21 mouse cellular contexts compared by ENCODE assay signal in the genomic region with DNA sequence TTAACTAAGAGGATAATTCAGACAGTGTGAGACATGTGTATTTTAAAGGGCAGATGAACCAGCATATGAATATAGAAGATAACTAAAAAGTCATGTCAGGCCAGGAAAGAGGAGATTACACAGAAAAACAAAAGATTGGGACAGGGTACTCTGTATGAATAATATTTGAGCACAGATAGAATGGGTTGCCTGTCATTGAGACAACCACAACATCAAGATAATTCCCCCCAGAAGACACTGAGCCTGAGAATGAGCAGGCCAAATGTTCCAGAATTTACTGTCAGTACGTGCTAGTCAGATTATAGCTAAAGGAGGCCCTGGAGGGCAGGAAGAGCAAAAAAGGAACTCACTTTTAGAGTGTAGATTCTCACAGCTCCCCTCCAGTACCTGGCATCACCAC. TPM values are rescaled to one million over a fixed set of nuclear protein-coding genes. Genes with fewer than 3 reads are reported as not detected.
DNase-seq lines count a peak whose midpoint lies in the region; ATAC-seq and TF ChIP-seq lines count a peak whose summit lies in the region.
"Had no signal": no experiment of that assay in that cellular context is flagged by ENCODE, and none has a peak within 500 bp of the region (broad histone marks: within the 10 kb centered on the region; RNA-seq: fewer than 3 reads in every experiment).

No protein-coding gene starts in this region.

- peak; percentile 93 for DNase-seq in MEL (ENCODE audit: low read depth, low spot score)
- DNase-seq in liver, embryonic 14.5 days (ENCODE audit: low read depth in 3 of 3, low spot score in 3 of 3): no peak
- DNase-seq in kidney, postnatal 36 days: no peak
- no peak for DNase-seq in adipocyte (ENCODE audit: low spot score)
- no peak for DNase-seq in cerebellum, postnatal 10 days
- DNase-seq: adrenal gland, adult 8-10 months; adrenal gland, postnatal 36 days; cerebellum, adult 2 months; cerebellum, postnatal 14 days; gastrocnemius, postnatal 10 days; heart, adult 2 months; heart, postnatal 14 days had no signal

- H3K9me3 ChIP-seq in MEL (replicated peaks; ENCODE audit: insufficient read depth, low read length): no peaks in the 10 kb centered on the region
- no peaks in the 10 kb centered on the region for H3K9me3 ChIP-seq in liver, embryonic 14.5 days (ENCODE audit: control insufficient read depth, low read length)
- H3K9me3 ChIP-seq: embryonic facial prominence, embryonic 12.5 days; forebrain, embryonic 15.5 days; heart, embryonic 15.5 days; hindbrain, embryonic 15.5 days had no signal

- peak; percentile 95 to 96 for TF ChIP-seq EP300 in MEL (IDR thresholded peaks at IDR 0.05; ENCODE audit: low read depth in 1 of 2, low read length in 2 of 2)
- TF ChIP-seq EP300 in liver, embryonic 14.5 days (IDR thresholded peaks at IDR 0.05; ENCODE audit: low read depth): no peak

- no peak for TF ChIP-seq POLR2A in MEL (IDR thresholded peaks at IDR 0.05; ENCODE audit: control insufficient read depth in 1 of 2, insufficient read depth in 1 of 2, low read depth in 1 of 2, low read length in 2 of 2, poor library complexity in 1 of 2)

- peak; percentile 50 for ATAC-seq in common myeloid progenitor, adult 5-6 weeks (replicated peaks; ENCODE audit: low read depth, poor library complexity, severe bottlenecking)
- ATAC-seq in liver, embryonic 14.5 days (ENCODE audit: insufficient read depth): peak; percentile 24; the same call in 1 of the 2 replicates
- ATAC-seq in megakaryocyte-erythroid progenitor cell, adult 5-6 weeks (replicated peaks; ENCODE audit: low FRiP score, low TSS enrichment, poor library complexity, severe bottlenecking): peak; percentile 58
- ATAC-seq: activated CD4-positive, CD25-positive, alpha-beta regulatory T cell, adult 4 months; forebrain, embryonic 15.5 days; Patski had no signal

- TF ChIP-seq CTCF in MEL (IDR thresholded peaks at IDR 0.05 in 2 of 3, conservative IDR thresholded peaks at IDR 0.05 in 1 of 3; ENCODE audit: control insufficient read depth in 1 of 3, insufficient read depth in 1 of 3, low read depth in 2 of 3, low read length in 3 of 3, poor library complexity in 1 of 3, severe bottlenecking in 1 of 3): no peak
- no peak for TF ChIP-seq CTCF in liver, embryonic 14.5 days (IDR thresholded peaks at IDR 0.05; ENCODE audit: low read depth)

- no peak for TF ChIP-seq RAD21 in MEL (IDR thresholded peaks at IDR 0.05; ENCODE audit: low read depth, low read length)

- peaks cover 12 to 17% of the 10 kb centered on the region in 2 experiments for H3K4me1 ChIP-seq in MEL (ENCODE audit: control insufficient read depth in 1 of 2, insufficient read depth in 2 of 2, low read length in 2 of 2)
- no peaks in the 10 kb centered on the region for H3K4me1 ChIP-seq in liver, embryonic 14.5 days (replicated peaks; ENCODE audit: control insufficient read depth in 2 of 2, insufficient read depth in 2 of 2, low read length in 1 of 2)

- no peaks in the 10 kb centered on the region for H3K79me2 ChIP-seq in MEL (ENCODE audit: control insufficient read depth, insufficient read depth, low read length, poor library complexity)

- peak overlapping the region; percentile 7; the same call in 1 of the 2 replicates for H3K27ac ChIP-seq in MEL (ENCODE audit: control insufficient read depth, low read depth, low read length)
- no peak overlapping the region for H3K27ac ChIP-seq in liver, embryonic 14.5 days
- H3K27ac ChIP-seq: embryonic facial prominence, embryonic 12.5 days; forebrain, embryonic 15.5 days; heart, adult 2 months; heart, embryonic 15.5 days; hindbrain, embryonic 15.5 days had no signal

- H3K9ac ChIP-seq in MEL (ENCODE audit: control insufficient read depth, low read depth, low read length, poor library complexity, severe bottlenecking): no peak overlapping the region
- no peak overlapping the region for H3K9ac ChIP-seq in liver, embryonic 14.5 days (replicated peaks)
- H3K9ac ChIP-seq: embryonic facial prominence, embryonic 12.5 days; forebrain, embryonic 15.5 days; heart, embryonic 15.5 days; hindbrain, embryonic 15.5 days had no signal

- H3K27me3 ChIP-seq in MEL (ENCODE audit: control insufficient read depth in 1 of 2, insufficient read depth in 2 of 2, low read length in 2 of 2): no peaks in the 10 kb centered on the region
- peaks cover 10% of the 10 kb centered on the region for H3K27me3 ChIP-seq in liver, embryonic 14.5 days (ENCODE audit: control insufficient read depth, insufficient read depth, low read length)
- H3K27me3 ChIP-seq: Patski had no signal

- H3K4me2 ChIP-seq in liver, embryonic 14.5 days (ENCODE audit: low read depth): no peak overlapping the region
- H3K4me2 ChIP-seq: embryonic facial prominence, embryonic 12.5 days; forebrain, embryonic 15.5 days; heart, embryonic 11.5 days; heart, embryonic 15.5 days; hindbrain, embryonic 15.5 days had no signal

- WGBS in liver, embryonic 14.5 days (ENCODE audit: insufficient replicate concordance): 4% methylated on average over 1 of the region's 1 CpGs

- H3K4me3 ChIP-seq in MEL (ENCODE audit: control insufficient read depth in 1 of 2, insufficient read depth in 1 of 2, low read depth in 2 of 2, low read length in 2 of 2): peak overlapping the region in 1 of 2 experiments; percentile 8; a peak in 1 of 4 replicates
- H3K4me3 ChIP-seq in liver, embryonic 14.5 days (ENCODE audit: insufficient read depth in 1 of 2, low read depth in 2 of 2, low read length in 2 of 2): no peak overlapping the region
- H3K4me3 ChIP-seq: embryonic facial prominence, embryonic 12.5 days; forebrain, embryonic 15.5 days; heart, adult 2 months; heart, embryonic 15.5 days; hindbrain, embryonic 15.5 days had no signal

- H3K36me3 ChIP-seq in MEL (ENCODE audit: control insufficient read depth in 1 of 2, insufficient read depth in 2 of 2, low read length in 2 of 2): peaks cover 0 to 17% of the 10 kb centered on the region in 2 experiments; a peak in 2 of 4 replicates
- H3K36me3 ChIP-seq in liver, embryonic 14.5 days (replicated peaks; ENCODE audit: control insufficient read depth, insufficient read depth, low read depth): no peaks in the 10 kb centered on the region
- H3K36me3 ChIP-seq: embryonic facial prominence, embryonic 12.5 days; forebrain, embryonic 15.5 days; heart, embryonic 15.5 days; hindbrain, embryonic 15.5 days had no signal

TF ChIP-seq in MEL, 35 proteins besides CTCF, POLR2A, EP300 and RAD21 (continues in another document):
- no peak for TF ChIP-seq USF1 (IDR thresholded peaks at IDR 0.05; ENCODE audit: low read depth, low read length)
- TF ChIP-seq ETS1 (IDR thresholded peaks at IDR 0.05; ENCODE audit: low read depth, low read length): peak; percentile 97
- TF ChIP-seq USF2 (IDR thresholded peaks at IDR 0.05; ENCODE audit: borderline replicate concordance in 1 of 2, insufficient read depth in 1 of 2, low read depth in 1 of 2, low read length in 2 of 2): no peak
- peak; percentile 93 for TF ChIP-seq TCF12 (IDR thresholded peaks at IDR 0.05; ENCODE audit: low read depth, low read length)
- TF ChIP-seq TBP (IDR thresholded peaks at IDR 0.05; ENCODE audit: low read depth, low read length): peak; percentile 63
- TF ChIP-seq GABPA (IDR thresholded peaks at IDR 0.05; ENCODE audit: low read depth, low read length): no peak
- peak; percentile 97 for TF ChIP-seq GATA1 (IDR thresholded peaks at IDR 0.05; ENCODE audit: low read depth, low read length)
- no peak for TF ChIP-seq ZMIZ1 (IDR thresholded peaks at IDR 0.05; ENCODE audit: low read depth, low read length)
- no peak for TF ChIP-seq MEF2A (IDR thresholded peaks at IDR 0.05; ENCODE audit: extremely low read depth, insufficient replicate concordance, low read depth, low read length, poor library complexity, severe bottlenecking)
- TF ChIP-seq ZKSCAN1 (IDR thresholded peaks at IDR 0.05; ENCODE audit: low read depth, low read length): 0 out of 2 replicates have a peak, but pooled peaks have one; percentile 23
- TF ChIP-seq E2F4 (IDR thresholded peaks at IDR 0.05; ENCODE audit: borderline replicate concordance, low read depth, low read length): no peak
- TF ChIP-seq ELF1 (IDR thresholded peaks at IDR 0.05; ENCODE audit: low read depth, low read length): peak; percentile 66
- no peak for TF ChIP-seq POLR2AphosphoS5 (IDR thresholded peaks at IDR 0.05; ENCODE audit: borderline replicate concordance, low read depth, low read length)
- peak; percentile 94 for TF ChIP-seq MXI1 (IDR thresholded peaks at IDR 0.05; ENCODE audit: low read depth, low read length)
- peak; percentile 86; the same call in 1 of the 2 replicates for TF ChIP-seq MAFK (IDR thresholded peaks at IDR 0.05; ENCODE audit: borderline replicate concordance, low read depth, low read length)
- no peak for TF ChIP-seq SMC3 (IDR thresholded peaks at IDR 0.05; ENCODE audit: low read depth, low read length)
- peak; percentile 84 for TF ChIP-seq MAZ (IDR thresholded peaks at IDR 0.05; ENCODE audit: low read depth, low read length)
- TF ChIP-seq NELFE (IDR thresholded peaks at IDR 0.05; ENCODE audit: low read depth, low read length): no peak
- no peak; the same call in 1 of the 2 replicates for TF ChIP-seq MYB (IDR thresholded peaks at IDR 0.05; ENCODE audit: low read depth, low read length)
- peak; percentile 56; the same call in 1 of the 2 replicates for TF ChIP-seq ZNF384 (IDR thresholded peaks at IDR 0.05; ENCODE audit: low read depth, low read length)
- TF ChIP-seq HCFC1 (IDR thresholded peaks at IDR 0.05; ENCODE audit: low read depth, low read length): peak; percentile 65; the same call in 1 of the 2 replicates
- peak; percentile 73; the same call in 1 of the 2 replicates for TF ChIP-seq MYC (IDR thresholded peaks at IDR 0.05; ENCODE audit: low read depth, low read length)
- 0 out of 2 replicates have a peak, but pooled peaks have one; percentile 19 for TF ChIP-seq NRF1 (IDR thresholded peaks at IDR 0.05; ENCODE audit: insufficient read depth, low read depth, low read length, poor library complexity, severe bottlenecking)
- TF ChIP-seq UBTF (IDR thresholded peaks at IDR 0.05; ENCODE audit: borderline replicate concordance, insufficient read depth, low read depth, low read length): no peak
- TF ChIP-seq BHLHE40 (IDR thresholded peaks at IDR 0.05; ENCODE audit: borderline replicate concordance, low read depth, low read length): peak; percentile 83

RNA-seq across cellular contexts. Expression of gene Cd34, which starts 3.3 kb away (rescaled TPM):
- total RNA-seq in MEL (2012; rRNA removed): 0.10 TPM in 1 of 2 replicates, not detected in the other
- polyA plus RNA-seq in MEL (2012; ENCODE audit: insufficient read depth in 1 of 2, insufficient read length in 2 of 2, low read depth in 1 of 2, low replicate concordance in 2 of 2, missing spikeins in 1 of 2): under 1 TPM in 1 of 2 experiments, not detected in 1; 0.14 TPM
- total RNA-seq in common myeloid progenitor, adult 5-6 weeks (2017): 546 and 601 TPM in 2 replicates
- polyA plus RNA-seq in liver, embryonic 14.5 days (2012; rRNA removed): 5.8 and 7.7 TPM in 2 replicates
- polyA plus RNA-seq in liver, embryonic 14.5 days (2014; fragmentation: Nextera tagmentation; extraction: Ambion mirVana): 10.6 and 11.2 TPM in 2 replicates
- 1.2 TPM in 1 of 2 replicates, not detected in the other for total RNA-seq in megakaryocyte-erythroid progenitor cell, adult 5-6 weeks (2014; fragmentation: Nextera tagmentation)
- total RNA-seq in megakaryocyte-erythroid progenitor cell, adult 5-6 weeks (2017): 6.7 and 68.5 TPM in 2 replicates
